ENCODE assay signal across 12 mouse cellular contexts in the genomic region with DNA sequence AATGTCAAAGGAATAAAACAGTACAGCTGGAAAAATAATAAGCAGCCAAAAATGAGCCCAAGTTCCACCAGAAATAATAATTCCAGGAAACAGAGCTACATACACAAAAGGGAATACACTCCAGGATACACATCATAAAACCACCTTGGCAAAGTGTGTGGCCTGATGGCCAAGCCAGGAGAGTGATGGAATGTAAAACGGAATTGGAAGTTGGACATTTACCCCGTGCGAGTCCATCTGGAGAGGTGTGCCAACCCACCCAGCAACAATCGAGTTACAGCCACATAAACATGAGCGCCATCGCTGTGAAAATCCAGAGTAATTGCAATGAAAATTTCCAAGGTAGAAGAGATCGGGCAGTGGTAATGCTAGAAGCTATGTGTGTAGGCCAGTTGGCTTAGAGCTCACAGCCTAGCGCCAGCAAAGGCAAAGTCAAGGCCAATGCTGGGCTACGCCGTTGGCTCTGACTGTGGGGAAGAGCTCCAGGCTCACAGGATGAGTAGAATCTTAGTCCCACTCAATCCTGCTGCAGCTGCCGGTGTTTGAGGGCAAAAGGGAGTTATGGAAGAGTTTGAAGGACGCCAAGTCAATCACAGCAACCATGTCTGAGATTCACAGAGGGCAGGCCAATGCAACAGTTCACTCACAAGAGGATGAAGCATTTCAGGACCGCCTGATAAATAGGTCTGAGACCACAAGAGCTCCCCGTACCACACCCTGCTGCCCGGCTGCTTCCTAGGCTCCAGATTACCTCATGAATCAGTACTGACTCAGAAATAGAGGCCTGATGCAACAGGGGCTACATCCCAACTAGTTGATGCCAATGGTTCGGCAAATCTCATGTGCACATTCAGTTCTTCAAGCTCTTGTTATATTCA. TPM values are rescaled to one million over a fixed set of nuclear protein-coding genes. Genes with fewer than 3 reads are reported as not detected.
DNase-seq lines count a peak whose midpoint lies in the region; TF ChIP-seq lines count a peak whose summit lies in the region.
"Had no signal": no experiment of that assay in that cellular context is flagged by ENCODE, and none has a peak within 500 bp of the region (broad histone marks: within the 10 kb centered on the region; RNA-seq: fewer than 3 reads in every experiment).

No protein-coding gene starts in this region.

- no peaks in the 10 kb centered on the region for H3K9me3 ChIP-seq in hindbrain, embryonic 10.5 days
- H3K9me3 ChIP-seq: midbrain, embryonic 13.5 days had no signal

- TF ChIP-seq CTCF in cerebellum, adult 2 months (IDR thresholded peaks at IDR 0.05; ENCODE audit: borderline replicate concordance, insufficient read depth, low read depth, low read length) = no peak

- WGBS in cerebellum, adult 2 months = 43% methylated on average over 16 of the region's 16 CpGs
- 93% methylated on average over 16 of the region's 16 CpGs for WGBS in hindbrain, embryonic 10.5 days

- peak overlapping the region; percentile 48; the same call in 1 of the 2 replicates for H3K27ac ChIP-seq in cerebellum, adult 2 months (ENCODE audit: insufficient read depth, low read length)
- H3K27ac ChIP-seq in hindbrain, embryonic 10.5 days = no peak overlapping the region
- H3K27ac ChIP-seq: midbrain, embryonic 13.5 days had no signal

- H3K4me3 ChIP-seq in cerebellum, adult 2 months (replicated peaks; ENCODE audit: insufficient read depth, low read depth, low read length) = no peak overlapping the region
- H3K4me3 ChIP-seq in hindbrain, embryonic 10.5 days = no peak overlapping the region
- H3K4me3 ChIP-seq: midbrain, embryonic 13.5 days had no signal

- H3K27me3 ChIP-seq in cerebellum, adult 2 months (ENCODE audit: control insufficient read depth, insufficient read depth, low read length) = no peaks in the 10 kb centered on the region
- no peaks in the 10 kb centered on the region for H3K27me3 ChIP-seq in hindbrain, embryonic 10.5 days (ENCODE audit: insufficient read depth, poor library complexity, severe bottlenecking)
- H3K27me3 ChIP-seq: midbrain, embryonic 13.5 days had no signal

- no peaks in the 10 kb centered on the region for H3K36me3 ChIP-seq in hindbrain, embryonic 10.5 days
- H3K36me3 ChIP-seq: midbrain, embryonic 13.5 days had no signal

- peaks cover 11% of the 10 kb centered on the region; the same call in 1 of the 2 replicates for H3K4me1 ChIP-seq in cerebellum, adult 2 months (ENCODE audit: control insufficient read depth, insufficient read depth, low read length)
- H3K4me1 ChIP-seq in hindbrain, embryonic 10.5 days (replicated peaks) = peaks cover 7% of the 10 kb centered on the region; the same call in 1 of the 2 replicates
- H3K4me1 ChIP-seq: midbrain, embryonic 13.5 days had no signal

- peak; percentile 37 for DNase-seq in ovary, postnatal 36 days (ENCODE audit: low spot score)
- no peak for DNase-seq in ovary, postnatal 10 days (ENCODE audit: low spot score)
- DNase-seq in cerebellum, adult 2 months = peak; percentile 45 to 59
- DNase-seq in gastrocnemius, postnatal 10 days = peak; percentile 65
- no peak for DNase-seq in hindbrain, embryonic 10.5 days (ENCODE audit: low spot score)
- DNase-seq in right cerebral cortex, postnatal 14 days = no peak
- no peak for DNase-seq in right cerebral cortex, postnatal 36 days (ENCODE audit: low spot score in 2 of 2)
- DNase-seq: kidney, adult 8-10 months; liver; lung, postnatal 14 days; thymus, adult 2 months had no signal

- TF ChIP-seq POLR2A in cerebellum, adult 2 months (IDR thresholded peaks at IDR 0.05; ENCODE audit: borderline replicate concordance, insufficient read depth, low read length) = no peak

RNA-seq across cellular contexts. Expression of gene Ldlrad3, which starts 7.0 kb away (rescaled TPM):
- polyA plus RNA-seq in cerebellum, adult 2 months (2012; rRNA removed) = 11.7 and 12.3 TPM in 2 replicates
- total RNA-seq in gastrocnemius, postnatal 10 days (2021) = 10 to 100 TPM; 10.8 to 12.6 TPM
- 54.4 and 55.9 TPM in 2 replicates for polyA plus RNA-seq in hindbrain, embryonic 10.5 days (2016; fragmentation: Nextera tagmentation; extraction: Ambion mirVana)

Comparison
In these comparisons a context has a peak if more than half of its experiments do, and no peak if none do; other contexts are left out.
1. DNase-seq: peak in ovary, postnatal 36 days (single experiment), cerebellum, adult 2 months (2 of 2) and gastrocnemius, postnatal 10 days (single experiment); none in ovary, postnatal 10 days (single experiment), hindbrain, embryonic 10.5 days (single experiment), right cerebral cortex, postnatal 14 days (single experiment) and right cerebral cortex, postnatal 36 days (0 of 2).